29 mouse cellular contexts compared by ENCODE assay signal in the genomic region with DNA sequence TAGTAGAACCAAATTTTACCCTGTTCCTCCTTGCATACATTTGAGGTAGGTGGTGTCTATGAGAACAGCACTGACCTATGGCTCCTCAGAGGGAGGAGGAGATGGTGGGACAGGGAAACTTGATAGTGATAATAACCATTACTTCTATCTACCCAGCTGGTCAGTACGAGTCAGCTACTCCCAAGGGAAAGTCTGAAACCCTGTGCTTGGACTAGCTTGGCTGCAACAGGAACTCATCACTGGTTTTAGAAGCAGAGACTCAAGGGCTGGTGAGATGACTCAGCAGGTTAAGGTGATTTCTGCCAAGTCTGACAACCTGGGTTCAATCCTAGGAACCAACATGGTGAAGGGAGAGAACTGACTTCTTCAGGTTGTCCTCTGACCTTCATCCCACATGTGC. TPM values are rescaled to one million over a fixed set of nuclear protein-coding genes. Genes with fewer than 3 reads are reported as not detected.
"Had no signal": no experiment of that assay in that cellular context is flagged by ENCODE, and none has a peak within 500 bp of the region (broad histone marks: within the 10 kb centered on the region; RNA-seq: fewer than 3 reads in every experiment).

No protein-coding gene starts in this region.

- H3K4me2 ChIP-seq: embryonic facial prominence, embryonic 12.5 days; embryonic facial prominence, embryonic 13.5 days; embryonic facial prominence, embryonic 15.5 days; forebrain, embryonic 12.5 days; forebrain, embryonic 13.5 days; forebrain, embryonic 15.5 days had no signal

- DNase-seq: cerebellum, adult 9-10 months; cerebellum, adult 9-11 months; cerebellum, postnatal 10 days; cerebellum, postnatal 14 days; cerebellum, postnatal 25 days; cerebellum, postnatal 36 days; embryo, embryonic 11 days; forebrain, postnatal 0 days; gastrocnemius, adult 2 months; gastrocnemius, postnatal 10 days; gastrocnemius, postnatal 14 days; gastrocnemius, postnatal 25 days; gastrocnemius, postnatal 36 days; heart, adult 11 months; heart, adult 18-20 months; heart, adult 2 months had no signal

- H3K9ac ChIP-seq: embryonic facial prominence, embryonic 12.5 days; embryonic facial prominence, embryonic 13.5 days; embryonic facial prominence, embryonic 15.5 days; forebrain, embryonic 12.5 days; forebrain, embryonic 13.5 days; forebrain, embryonic 15.5 days; forebrain, postnatal 0 days had no signal

- H3K27ac ChIP-seq: embryonic facial prominence, embryonic 10.5 days; embryonic facial prominence, embryonic 12.5 days; embryonic facial prominence, embryonic 13.5 days; embryonic facial prominence, embryonic 15.5 days; forebrain, embryonic 10.5 days; forebrain, embryonic 12.5 days; forebrain, embryonic 13.5 days; forebrain, embryonic 15.5 days; gastrocnemius, adult 2 months; heart, adult 2 months; heart, embryonic 10.5 days had no signal

- H3K27me3 ChIP-seq: embryonic facial prominence, embryonic 12.5 days; embryonic facial prominence, embryonic 13.5 days; embryonic facial prominence, embryonic 15.5 days; forebrain, embryonic 12.5 days; forebrain, embryonic 13.5 days; forebrain, embryonic 15.5 days had no signal

- H3K4me1 ChIP-seq: embryonic facial prominence, embryonic 10.5 days; embryonic facial prominence, embryonic 12.5 days; embryonic facial prominence, embryonic 13.5 days; embryonic facial prominence, embryonic 15.5 days; forebrain, embryonic 10.5 days; forebrain, embryonic 12.5 days; forebrain, embryonic 13.5 days; forebrain, embryonic 15.5 days; heart, embryonic 10.5 days had no signal

- H3K9me3 ChIP-seq: embryonic facial prominence, embryonic 10.5 days; embryonic facial prominence, embryonic 12.5 days; embryonic facial prominence, embryonic 13.5 days; embryonic facial prominence, embryonic 15.5 days; forebrain, embryonic 10.5 days; forebrain, embryonic 12.5 days; forebrain, embryonic 13.5 days; forebrain, embryonic 15.5 days; heart, embryonic 10.5 days had no signal

- ATAC-seq: forebrain, embryonic 13.5 days; forebrain, embryonic 14.5 days; forebrain, embryonic 15.5 days; forebrain, embryonic 16.5 days; forebrain, postnatal 0 days had no signal

- H3K4me3 ChIP-seq: embryonic facial prominence, embryonic 10.5 days; embryonic facial prominence, embryonic 12.5 days; embryonic facial prominence, embryonic 13.5 days; embryonic facial prominence, embryonic 15.5 days; erythroblast, embryonic 14.5 days; forebrain, embryonic 10.5 days; forebrain, embryonic 12.5 days; forebrain, embryonic 13.5 days; forebrain, embryonic 15.5 days; gastrocnemius, adult 2 months; heart, adult 2 months; heart, embryonic 10.5 days had no signal

RNA-seq across cellular contexts. Expression of a gene that starts 34.6 kb away (rescaled TPM):
- total RNA-seq: common myeloid progenitor, adult 5-6 weeks had no signal
- polyA plus RNA-seq: erythroblast, embryonic 14.5 days had no signal
